Mouse (Mus musculus) heart, postnatal 4 days (tissue): Measurements from ENCODE around the gene Ceacam1. TPM values are rescaled to one million over a fixed set of nuclear protein-coding genes. Genes with fewer than 3 reads are reported as not detected.
"Not testable (repeated sequence)": the region's sequence is repeated elsewhere in the genome, so short reads cannot be mapped to it uniquely, and the experiment has no call there.

Experiments
- DNase-seq: peaks from one replicate; pipeline ENCODE4 v3.0.0; 2021
- total RNA-seq, 2 experiments: library from RNA; stranded (reverse); gene quantifications; 2 replicates each; pipeline ENCODE4 v1.2.3; 2021

Ceacam1 gene
- total RNA-seq, 2 experiments from 2014 or later = 9.1 to 9.7 TPM

- no peak for DNase-seq
Observed at GRCm38 (mm10) chr7:25439978-25440815, 37.2 kb downstream of the Ceacam1 start.

- no peak for DNase-seq
Observed at GRCm38 (mm10) chr7:25439124-25439822, 38.1 kb downstream of the Ceacam1 start.

- DNase-seq = no peak
Observed at GRCm38 (mm10) chr7:25436704-25437103, 40.7 kb downstream of the Ceacam1 start.

- DNase-seq = peak; percentile 32
Observed at GRCm38 (mm10) chr7:25436226-25436625, 41.2 kb downstream of the Ceacam1 start.

- DNase-seq = no peak
Observed at GRCm38 (mm10) chr7:25435546-25435851, 41.9 kb downstream of the Ceacam1 start.

- no peak for DNase-seq
Observed at GRCm38 (mm10) chr7:25434654-25435545, 42.5 kb downstream of the Ceacam1 start.

GRCm38 (mm10) chr7:25433781-25434560, 43.4 kb downstream of the Ceacam1 start:
- no peak for DNase-seq

- peak; percentile 29 for DNase-seq
Observed at GRCm38 (mm10) chr7:25433007-25433541, 44.3 kb downstream of the Ceacam1 start.

GRCm38 (mm10) chr7:25432381-25432780, 45.0 kb downstream of the Ceacam1 start:
- DNase-seq = no peak

- DNase-seq = no peak
Observed at GRCm38 (mm10) chr7:25429886-25430784, 47.3 kb downstream of the Ceacam1 start.

GRCm38 (mm10) chr7:25428321-25428720, 49.1 kb downstream of the Ceacam1 start:
- no peak for DNase-seq

GRCm38 (mm10) chr7:25427144-25427543, 50.3 kb downstream of the Ceacam1 start:
- no peak for DNase-seq

GRCm38 (mm10) chr7:25426380-25426779, 51.0 kb downstream of the Ceacam1 start:
- DNase-seq = not testable (repeated sequence)

- peak; percentile 90 for DNase-seq
Observed at GRCm38 (mm10) chr7:25424429-25424828, 53.0 kb downstream of the Ceacam1 start.

- DNase-seq = no peak
Observed at GRCm38 (mm10) chr7:25422286-25422841, 55.0 kb downstream of the Ceacam1 start.

- no peak for DNase-seq
Observed at GRCm38 (mm10) chr7:25419943-25420342, 57.5 kb downstream of the Ceacam1 start.

- no peak for DNase-seq
Observed at GRCm38 (mm10) chr7:25419536-25419935, 57.9 kb downstream of the Ceacam1 start.

- no peak for DNase-seq
Observed at GRCm38 (mm10) chr7:25417597-25417996, 59.8 kb downstream of the Ceacam1 start.

GRCm38 (mm10) chr7:25412833-25413441, 64.5 kb downstream of the Ceacam1 start, which contains the start of gene Cxcl17:
Cxcl17 (minus strand) TSS chr7:25412886.
- DNase-seq = no peak

GRCm38 (mm10) chr7:25411861-25412260, 65.5 kb downstream of the Ceacam1 start:
- DNase-seq = no peak
